Mouse (Mus musculus) left cerebral cortex, postnatal 4 days (tissue): Measurements from ENCODE around the gene Fam214a. TPM values are rescaled to one million over a fixed set of nuclear protein-coding genes. Genes with fewer than 3 reads are reported as not detected.
"Not testable (repeated sequence)": the region's sequence is repeated elsewhere in the genome, so short reads cannot be mapped to it uniquely, and the experiment has no call there.

Source experiments
- DNase-seq: peaks from one replicate; pipeline ENCODE4 v3.0.0-alpha.2; 2022
- intact Hi-C: fragments of 180-260 bp; cut with DNase I; formaldehyde crosslinking; loops from one replicate; pipeline ENCODE4 v1.15.1; 2025
- total RNA-seq, 2 experiments: library from RNA; stranded (reverse); gene quantifications; 2 replicates each; pipeline ENCODE4 v1.2.3; 2021

Gene Fam214a
- total RNA-seq, 2 experiments from 2014 or later = 25.7 to 28.8 TPM

DNA sequence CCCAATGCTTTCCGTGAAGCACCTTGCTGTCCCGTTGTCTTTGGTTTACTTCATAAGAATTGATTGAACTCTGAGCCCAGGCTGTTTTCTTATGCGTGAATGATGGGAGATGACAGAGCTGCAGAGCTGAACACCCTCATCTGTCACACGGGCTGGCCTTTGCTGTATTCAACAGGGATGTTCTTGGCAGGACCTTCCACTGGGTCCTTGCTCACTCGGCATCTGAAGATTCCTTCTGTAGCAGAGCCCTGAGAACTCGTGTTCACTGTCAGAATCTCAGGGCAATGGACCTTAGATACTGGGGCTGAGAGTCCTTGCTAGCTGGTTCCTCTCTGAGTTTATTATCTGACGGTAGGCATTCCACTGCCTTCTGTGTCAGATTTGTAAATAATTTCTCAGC lies 25.3 kb downstream of the Fam214a start:
- intact Hi-C loops = no loop called here
- peak; percentile 52 for DNase-seq

DNA sequence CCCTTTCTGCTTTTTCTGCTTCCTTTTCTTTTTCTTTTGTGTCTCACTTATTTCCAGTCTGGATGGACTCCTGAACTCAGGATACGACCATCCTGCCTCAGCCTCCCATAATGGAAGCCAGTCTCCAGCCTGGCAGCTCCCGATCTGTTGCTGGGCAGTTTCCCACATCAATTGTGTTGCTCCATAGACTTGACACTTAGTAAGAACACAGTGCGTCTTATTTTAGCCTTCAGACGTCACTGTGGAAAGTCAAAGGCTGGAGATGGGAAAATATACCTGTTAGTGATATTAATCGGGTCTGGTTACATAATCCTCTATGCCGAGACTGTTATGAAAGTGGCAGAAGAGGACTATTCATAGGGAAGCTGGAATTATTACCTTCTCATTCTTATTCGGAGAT lies 26.2 kb downstream of the Fam214a start:
- DNase-seq = no peak
- intact Hi-C loops = no loop called here

GRCm38 (mm10) chr9:74979371-74979770 lies 26.7 kb downstream of the Fam214a start:
- DNase-seq = no peak
- intact Hi-C loops = no loop called here

- intact Hi-C loops = no loop called here
- DNase-seq = no peak
Measured at GRCm38 (mm10) chr9:74979866-74980265, 27.2 kb downstream of the Fam214a start.

DNA sequence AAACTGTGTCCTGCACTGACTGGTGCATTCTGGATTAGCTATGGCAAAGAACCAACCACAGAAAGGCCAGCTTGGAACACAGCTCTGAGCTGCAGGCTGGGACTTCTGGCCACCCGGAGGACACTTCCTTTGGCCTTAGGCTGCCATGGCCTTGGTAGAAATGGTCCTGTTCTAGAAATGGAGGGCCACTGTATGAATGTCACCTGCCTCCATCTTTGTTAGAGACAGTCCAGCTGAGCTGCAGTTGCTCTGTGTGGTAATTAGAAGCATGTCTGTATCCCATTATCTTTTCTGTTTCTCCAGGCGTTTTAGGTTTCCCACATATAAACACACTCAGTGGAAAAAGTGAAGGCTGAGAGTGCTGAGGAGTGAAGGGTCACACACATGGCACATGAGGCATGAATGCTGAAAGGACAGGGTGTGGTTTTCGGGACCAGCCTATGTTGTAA lies 29.0 kb downstream of the Fam214a start:
- DNase-seq = no peak
- intact Hi-C loops = no loop called here

GRCm38 (mm10) chr9:74982193-74982592 lies 29.5 kb downstream of the Fam214a start:
- intact Hi-C loops = no loop called here
- no peak for DNase-seq

- not testable (repeated sequence) for DNase-seq
Measured at GRCm38 (mm10) chr9:74982722-74983121, 30.0 kb downstream of the Fam214a start.

DNA sequence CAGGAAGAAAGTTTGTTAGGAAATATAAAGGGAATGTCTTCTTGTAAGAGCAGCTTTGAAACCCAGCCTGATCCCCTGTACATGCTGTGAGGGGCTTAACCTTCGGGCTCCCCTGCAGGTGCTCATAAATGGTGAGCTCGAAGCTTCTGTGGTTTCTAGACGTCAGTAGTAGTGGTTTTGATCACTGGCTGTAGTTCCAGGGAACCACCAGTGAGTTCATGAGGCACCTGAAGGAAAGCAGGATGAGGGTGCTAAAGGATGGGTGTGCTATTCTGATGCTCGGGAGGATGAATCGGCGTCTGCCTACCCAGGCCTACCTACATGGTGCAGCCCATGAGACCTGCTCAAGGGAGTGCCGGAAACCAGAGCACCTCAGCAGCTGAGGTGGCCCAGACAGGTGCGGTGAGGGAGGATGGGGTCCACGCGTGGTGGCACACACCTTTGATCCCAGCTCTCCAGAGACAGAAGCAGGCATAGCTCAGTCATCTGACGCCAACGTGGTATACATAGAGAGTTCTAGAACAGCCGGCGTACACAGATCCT lies 32.6 kb downstream of the Fam214a start:
- intact Hi-C loops = no loop called here
- DNase-seq = no peak

More at GRCm38 (mm10) chr9:74982722-74983121, 30.0 kb downstream of the Fam214a start:
- intact Hi-C loops = not testable (repeated sequence)

- no peak for DNase-seq
- intact Hi-C loops = no loop called here
Measured at GRCm38 (mm10) chr9:74985770-74986169, 33.1 kb downstream of the Fam214a start.

- intact Hi-C loops = no loop called here
- no peak for DNase-seq
Measured at GRCm38 (mm10) chr9:74988893-74989460, 36.3 kb downstream of the Fam214a start.

DNA sequence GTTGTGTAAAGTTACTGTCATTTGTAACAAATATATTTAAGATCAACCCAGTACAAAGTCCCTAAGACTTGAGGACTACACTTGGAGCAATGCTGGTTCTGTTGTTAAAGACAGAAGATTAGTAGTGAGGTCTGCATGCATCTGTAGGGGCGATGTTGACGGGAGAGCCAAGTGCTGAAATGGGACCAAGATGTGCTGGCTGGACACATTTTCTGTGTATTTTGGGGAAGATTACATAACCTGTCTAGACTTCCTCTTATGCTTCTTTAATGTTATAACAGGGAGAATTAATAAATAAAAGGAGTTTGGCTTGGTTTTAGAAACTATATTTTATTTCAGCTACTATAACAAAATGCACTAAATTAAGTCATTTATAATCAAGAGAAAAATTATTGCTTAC lies 37.3 kb downstream of the Fam214a start:
- DNase-seq = no peak
- intact Hi-C loops = no loop called here

DNA sequence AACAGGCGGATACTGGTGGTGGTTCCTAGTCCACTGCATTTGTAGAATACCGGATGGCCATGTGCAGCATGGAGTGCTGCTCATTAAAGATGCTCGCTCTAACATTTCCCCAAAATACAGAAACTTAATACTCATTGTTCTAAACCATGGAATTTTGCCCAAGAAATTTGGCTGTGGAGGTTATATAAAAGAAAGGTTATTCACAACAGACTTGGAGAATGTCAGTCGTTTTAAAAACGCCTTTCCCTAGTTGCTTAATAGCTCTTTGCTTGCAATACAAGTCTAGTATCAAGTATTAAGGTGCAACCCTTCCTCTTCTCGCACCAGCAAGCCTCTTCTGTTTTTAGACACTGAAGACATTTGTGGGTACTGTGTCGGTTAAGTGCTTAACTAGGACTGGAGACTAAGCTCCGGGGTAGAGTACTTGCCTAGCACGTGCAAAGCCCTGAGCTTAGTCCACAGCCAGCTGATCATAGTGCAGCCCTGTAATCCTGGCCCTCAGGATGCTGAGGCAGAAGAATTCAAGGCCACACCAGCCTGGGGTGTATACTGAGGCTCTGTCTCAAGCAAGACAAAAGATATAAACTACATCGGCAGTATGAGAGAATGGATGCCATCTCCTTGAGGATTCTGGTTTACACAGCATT lies 42.0 kb downstream of the Fam214a start:
- DNase-seq = no peak
- intact Hi-C loops = no loop called here

DNA sequence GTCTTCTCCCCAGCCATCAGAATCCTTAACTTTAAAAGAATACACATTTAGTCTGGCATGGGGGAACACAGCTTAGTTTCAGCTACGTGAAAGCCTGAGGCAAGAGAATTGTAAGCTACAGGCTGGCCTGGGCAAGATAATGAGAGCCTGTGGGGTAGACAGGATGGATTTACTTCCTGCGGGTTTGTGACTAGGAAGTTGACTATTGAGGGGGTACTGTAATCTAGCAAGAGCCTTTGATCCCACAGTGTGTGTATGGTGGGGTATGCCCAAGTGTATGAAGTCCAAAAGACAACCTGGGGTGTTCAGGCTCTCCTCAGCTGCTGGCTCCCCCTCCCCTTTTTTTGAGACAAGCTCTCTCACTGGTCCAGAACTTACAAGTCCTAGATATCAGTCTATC lies 43.7 kb downstream of the Fam214a start:
- intact Hi-C loops = no loop called here
- DNase-seq = no peak

- no peak for DNase-seq
- intact Hi-C loops = no loop called here
Measured at GRCm38 (mm10) chr9:74997976-74998375, 45.3 kb downstream of the Fam214a start.

DNA sequence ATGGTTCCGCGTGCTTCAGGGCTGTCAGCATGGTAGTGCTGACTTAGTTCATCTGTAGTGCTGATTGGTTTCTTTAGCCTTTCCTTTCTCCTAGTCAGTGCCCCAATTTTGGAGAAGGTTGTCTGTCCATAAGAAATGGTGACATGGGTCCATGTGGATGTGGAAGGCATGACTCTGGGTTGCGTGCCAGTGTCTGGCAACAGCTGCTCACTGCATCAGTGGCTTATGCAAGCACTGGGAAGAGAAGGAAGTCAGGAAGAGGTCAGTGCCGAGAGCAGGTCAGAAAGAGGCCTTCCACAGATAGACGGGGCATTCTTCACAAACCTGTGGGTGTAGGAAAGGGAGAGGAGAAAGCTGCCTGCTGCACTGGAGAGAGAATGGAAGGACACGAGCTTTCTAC lies 48.3 kb downstream of the Fam214a start:
- no peak for DNase-seq
- intact Hi-C loops = no loop called here

GRCm38 (mm10) chr9:75001611-75002204 lies 49.0 kb downstream of the Fam214a start:
- intact Hi-C loops = no loop called here
- DNase-seq = peak; percentile 61

DNA sequence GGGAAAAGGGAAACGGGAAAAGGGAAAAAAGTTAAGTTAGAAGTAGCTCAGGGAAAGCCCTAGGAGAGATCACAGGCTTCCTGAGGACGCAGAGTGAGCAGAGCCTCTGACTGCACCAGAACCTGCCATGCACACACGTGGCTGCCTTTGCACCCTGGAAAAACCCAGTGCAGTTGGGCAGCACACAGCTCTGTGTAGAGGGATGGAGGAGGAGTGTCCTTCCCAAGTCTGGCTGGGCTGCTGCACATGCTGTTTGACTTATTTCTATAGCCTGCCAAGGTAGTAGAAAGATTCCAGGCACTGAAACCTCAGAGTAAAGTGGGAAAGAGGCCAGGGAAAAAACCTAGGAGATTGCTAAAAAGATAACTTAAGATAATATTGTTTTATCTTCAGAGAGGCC lies 49.6 kb downstream of the Fam214a start:
- intact Hi-C loops = no loop called here
- DNase-seq = no peak

- intact Hi-C loops = no loop called here
Measured at GRCm38 (mm10) chr9:75004203-75004602, 51.5 kb downstream of the Fam214a start.

GRCm38 (mm10) chr9:75016591-75016990 lies 63.9 kb downstream of the Fam214a start:
- DNase-seq = no peak
- intact Hi-C loops = no loop called here

More at GRCm38 (mm10) chr9:75004203-75004602, 51.5 kb downstream of the Fam214a start:
- no peak for DNase-seq

DNA sequence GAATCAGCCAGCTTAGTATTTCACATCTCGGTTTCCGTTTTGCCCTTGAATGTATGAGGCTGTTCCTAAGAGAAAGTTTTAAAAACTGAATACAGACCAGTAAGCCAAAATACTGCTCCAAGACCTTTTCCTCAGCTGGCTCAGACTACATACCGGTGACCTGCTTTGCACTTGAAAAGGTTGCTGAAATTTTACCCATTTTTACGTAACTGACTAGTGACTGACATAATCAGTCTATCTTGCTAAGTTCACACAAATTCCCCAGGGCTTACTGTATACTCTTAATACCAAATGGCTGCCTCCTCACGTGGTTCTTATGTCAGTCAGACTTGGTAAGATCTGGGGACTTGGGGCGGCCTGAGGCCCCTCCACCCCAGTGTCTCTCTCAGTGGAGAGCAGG lies 66.5 kb downstream of the Fam214a start:
- no peak for DNase-seq
- intact Hi-C loops = no loop called here

- intact Hi-C loops = no loop called here
- DNase-seq = no peak
Measured at GRCm38 (mm10) chr9:75019592-75019991, 66.9 kb downstream of the Fam214a start.

- no peak for DNase-seq
- intact Hi-C loops = loop anchor here (5.0 kb wide), 1 partner anchor 113 kb away; no protein-coding TSS in a partner anchor
Measured at GRCm38 (mm10) chr9:75020561-75020960, 67.9 kb downstream of the Fam214a start.
